10 mouse cellular contexts compared by ENCODE assay signal in the genomic region with DNA sequence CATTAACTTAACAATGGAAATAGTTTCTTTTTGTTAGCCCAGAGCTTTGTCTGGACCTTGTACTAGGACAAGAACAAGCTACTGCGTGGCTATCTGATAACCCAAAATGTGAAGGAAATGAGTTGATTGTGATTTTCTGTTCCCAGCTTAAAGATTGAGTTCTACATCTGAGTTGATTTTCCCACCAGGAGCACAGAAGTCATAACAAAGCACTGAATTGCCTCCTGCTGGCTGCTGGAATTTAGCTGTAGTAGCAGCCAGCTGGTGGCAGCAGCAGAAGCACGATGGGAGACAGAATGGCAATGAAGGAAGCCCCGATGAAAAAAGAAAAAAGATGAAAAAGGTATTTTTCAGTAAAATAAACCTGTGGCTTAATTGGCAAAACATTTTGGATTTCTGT. TPM values are rescaled to one million over a fixed set of nuclear protein-coding genes. Genes with fewer than 3 reads are reported as not detected.
DNase-seq lines count a peak whose midpoint lies in the region; ATAC-seq and TF ChIP-seq lines count a peak whose summit lies in the region.
"Had no signal": no experiment of that assay in that cellular context is flagged by ENCODE, and none has a peak within 500 bp of the region (broad histone marks: within the 10 kb centered on the region; RNA-seq: fewer than 3 reads in every experiment).

No protein-coding gene starts in this region.

- DNase-seq in forebrain, postnatal 0 days, result peak; percentile 60
- DNase-seq in forebrain, embryonic 11.5 days (ENCODE audit: low spot score), result no peak
- DNase-seq in liver, postnatal 0 days, result no peak
- DNase-seq in liver, result no peak
- peak; percentile 70 for DNase-seq in embryo, embryonic 10.5 days (ENCODE audit: low spot score)
- peak; percentile 32 for DNase-seq in lung, postnatal 10 days
- DNase-seq in spleen, postnatal 36 days (ENCODE audit: low spot score in 2 of 2), result no peak
- no peak for DNase-seq in thymus, postnatal 4 days

- no peaks in the 10 kb centered on the region for H3K36me3 ChIP-seq in forebrain, postnatal 0 days (ENCODE audit: insufficient read depth)
- no peaks in the 10 kb centered on the region for H3K36me3 ChIP-seq in forebrain, embryonic 11.5 days (ENCODE audit: control insufficient read depth, insufficient read depth, low read length)
- H3K36me3 ChIP-seq in liver, postnatal 0 days (replicated peaks; ENCODE audit: insufficient read depth, low read length), result no peaks in the 10 kb centered on the region
- H3K36me3 ChIP-seq: heart, embryonic 15.5 days; midbrain, embryonic 12.5 days had no signal

- H3K27ac ChIP-seq in forebrain, postnatal 0 days (ENCODE audit: low read depth, low read length), result no peak overlapping the region
- H3K27ac ChIP-seq in forebrain, embryonic 11.5 days (ENCODE audit: low read depth, low read length), result no peak overlapping the region
- no peak overlapping the region for H3K27ac ChIP-seq in liver, postnatal 0 days (ENCODE audit: low read depth)
- H3K27ac ChIP-seq: heart, embryonic 15.5 days; midbrain, embryonic 12.5 days had no signal

- TF ChIP-seq EP300 in liver, postnatal 0 days (IDR thresholded peaks at IDR 0.05; ENCODE audit: low read depth), result no peak

- H3K4me3 ChIP-seq in forebrain, postnatal 0 days (ENCODE audit: low read depth, low read length), result no peak overlapping the region
- no peak overlapping the region for H3K4me3 ChIP-seq in forebrain, embryonic 11.5 days (ENCODE audit: low read depth, low read length)
- H3K4me3 ChIP-seq in liver, postnatal 0 days (ENCODE audit: low read depth, low read length), result no peak overlapping the region
- H3K4me3 ChIP-seq: heart, embryonic 15.5 days; midbrain, embryonic 12.5 days had no signal

- WGBS in forebrain, postnatal 0 days, result 12% methylated on average over 3 of the region's 3 CpGs
- WGBS in forebrain, embryonic 11.5 days, result 12% methylated on average over 3 of the region's 3 CpGs
- 18% methylated on average over 3 of the region's 3 CpGs for WGBS in liver, postnatal 0 days (ENCODE audit: insufficient replicate concordance)

- H3K27me3 ChIP-seq in forebrain, postnatal 0 days (ENCODE audit: insufficient read depth, low read length), result no peaks in the 10 kb centered on the region
- H3K27me3 ChIP-seq in forebrain, embryonic 11.5 days (ENCODE audit: control insufficient read depth, insufficient read depth, low read length), result no peaks in the 10 kb centered on the region
- no peaks in the 10 kb centered on the region for H3K27me3 ChIP-seq in liver, postnatal 0 days (ENCODE audit: insufficient read depth, low read length)
- H3K27me3 ChIP-seq: heart, embryonic 15.5 days had no signal

- H3K9ac ChIP-seq in forebrain, postnatal 0 days, result no peak overlapping the region
- H3K9ac ChIP-seq in forebrain, embryonic 11.5 days (ENCODE audit: low read length), result no peak overlapping the region
- H3K9ac ChIP-seq in liver, postnatal 0 days (replicated peaks), result no peak overlapping the region
- H3K9ac ChIP-seq: heart, embryonic 15.5 days; midbrain, embryonic 12.5 days had no signal

- peaks cover 4% of the 10 kb centered on the region; the same call in 1 of the 2 replicates for H3K4me1 ChIP-seq in forebrain, postnatal 0 days (ENCODE audit: insufficient read depth)
- no peaks in the 10 kb centered on the region; the same call in 1 of the 2 replicates for H3K4me1 ChIP-seq in forebrain, embryonic 11.5 days (replicated peaks; ENCODE audit: control insufficient read depth, insufficient read depth, low read length)
- H3K4me1 ChIP-seq in liver, postnatal 0 days (ENCODE audit: insufficient read depth), result no peaks in the 10 kb centered on the region

- peak; percentile 39; the same call in 1 of the 2 replicates for ATAC-seq in forebrain, postnatal 0 days
- ATAC-seq in forebrain, embryonic 11.5 days (replicated peaks; ENCODE audit: low FRiP score), result no peak
- no peak for ATAC-seq in liver, postnatal 0 days

- peak; percentile 66 for TF ChIP-seq CTCF in forebrain, postnatal 0 days (IDR thresholded peaks at IDR 0.05; ENCODE audit: low read depth)
- peak; percentile 27; the same call in 1 of the 2 replicates for TF ChIP-seq CTCF in liver, postnatal 0 days (IDR thresholded peaks at IDR 0.05; ENCODE audit: low read depth)

- no peak overlapping the region for H3K4me2 ChIP-seq in forebrain, postnatal 0 days (ENCODE audit: low read depth)
- no peak overlapping the region for H3K4me2 ChIP-seq in forebrain, embryonic 11.5 days (ENCODE audit: low read depth, low read length, severe bottlenecking)
- H3K4me2 ChIP-seq in liver, postnatal 0 days (ENCODE audit: low read depth, low read length), result no peak overlapping the region
- H3K4me2 ChIP-seq: heart, embryonic 15.5 days; midbrain, embryonic 12.5 days had no signal

- no peaks in the 10 kb centered on the region for H3K9me3 ChIP-seq in forebrain, postnatal 0 days (ENCODE audit: low read length)
- no peaks in the 10 kb centered on the region for H3K9me3 ChIP-seq in forebrain, embryonic 11.5 days (ENCODE audit: control insufficient read depth, low read length)
- H3K9me3 ChIP-seq in liver, postnatal 0 days (ENCODE audit: low read length), result no peaks in the 10 kb centered on the region
- H3K9me3 ChIP-seq: heart, embryonic 15.5 days; midbrain, embryonic 12.5 days had no signal

RNA-seq across cellular contexts. Expression of a gene that starts 2.9 kb away (rescaled TPM):
- total RNA-seq in forebrain, postnatal 0 days (2014; rRNA removed), result 15.0 and 19.0 TPM in 2 replicates
- 20.0 and 24.9 TPM in 2 replicates for polyA plus RNA-seq in forebrain, postnatal 0 days (2015; fragmentation: Nextera tagmentation; extraction: Ambion mirVana)
- 21.8 and 30.7 TPM in 2 replicates for polyA plus RNA-seq in forebrain, embryonic 11.5 days (2014; fragmentation: Nextera tagmentation; extraction: Ambion mirVana)
- polyA plus RNA-seq in liver, postnatal 0 days (2015; fragmentation: Nextera tagmentation; extraction: Ambion mirVana), result 3.7 and 4.5 TPM in 2 replicates

RNA-seq across cellular contexts. Expression of a gene that starts 32.7 kb away (rescaled TPM):
- 1.5 and 4.1 TPM in 2 replicates for total RNA-seq in forebrain, postnatal 0 days (2014; rRNA removed)
- 1.3 and 1.8 TPM in 2 replicates for polyA plus RNA-seq in forebrain, postnatal 0 days (2015; fragmentation: Nextera tagmentation; extraction: Ambion mirVana)
- 5.4 and 6.9 TPM in 2 replicates for polyA plus RNA-seq in forebrain, embryonic 11.5 days (2014; fragmentation: Nextera tagmentation; extraction: Ambion mirVana)
- 0.62 and 0.75 TPM in 2 replicates for polyA plus RNA-seq in liver, postnatal 0 days (2015; fragmentation: Nextera tagmentation; extraction: Ambion mirVana)

Comparison
In these comparisons a context has a peak if more than half of its experiments do, and no peak if none do; other contexts are left out.
1. DNase-seq: peak in forebrain, postnatal 0 days (single experiment), embryo, embryonic 10.5 days (single experiment) and lung, postnatal 10 days (single experiment); none in forebrain, embryonic 11.5 days (single experiment), liver, postnatal 0 days (single experiment), liver (single experiment), spleen, postnatal 36 days (0 of 2) and thymus, postnatal 4 days (single experiment).